Comparison of ENCODE assay signal across 9 mouse cellular contexts in genomic region chr14:75136119-75136966, GRCm38 (mm10). TPM values are rescaled to one million over a fixed set of nuclear protein-coding genes. Genes with fewer than 3 reads are reported as not detected.
A peak's percentile ranks its signal among the peaks of the same experiment; 100 is the strongest.
DNase-seq lines count a peak whose midpoint lies in the region; ATAC-seq and TF ChIP-seq lines count a peak whose summit lies in the region.
"Had no signal": no experiment of that assay in that cellular context is flagged by ENCODE, and none has a peak within 500 bp of the region (broad histone marks: within the 10 kb centered on the region; RNA-seq: fewer than 3 reads in every experiment).

No protein-coding gene starts in this region.

- peak overlapping the region; percentile 39 for H3K4me2 ChIP-seq in kidney, postnatal 0 days (ENCODE audit: low read length)
- H3K4me2 ChIP-seq in heart, embryonic 16.5 days (ENCODE audit: low read depth, low read length), result peak overlapping the region; percentile 44
- H3K4me2 ChIP-seq in lung, embryonic 16.5 days (ENCODE audit: low read depth, low read length), result peak overlapping the region; percentile 58
- H3K4me2 ChIP-seq in forebrain, embryonic 16.5 days (ENCODE audit: low read length), result no peak overlapping the region
- H3K4me2 ChIP-seq: limb, embryonic 12.5 days had no signal

- H3K4me1 ChIP-seq in kidney, postnatal 0 days (replicated peaks; ENCODE audit: insufficient read depth, low read length), result 0 out of 2 replicates have a peak, but pooled peaks cover 1% of the 10 kb centered on the region
- H3K4me1 ChIP-seq in heart, embryonic 16.5 days (ENCODE audit: control insufficient read depth, insufficient read depth, low read length), result peaks cover 3% of the 10 kb centered on the region; the same call in 1 of the 2 replicates
- peaks cover 12% of the 10 kb centered on the region; the same call in 1 of the 2 replicates for H3K4me1 ChIP-seq in lung, embryonic 16.5 days (replicated peaks; ENCODE audit: control insufficient read depth, insufficient read depth, low read length)
- H3K4me1 ChIP-seq in forebrain, embryonic 16.5 days (replicated peaks; ENCODE audit: control insufficient read depth, insufficient read depth, low read length), result peaks cover under 1% of the 10 kb centered on the region; the same call in 1 of the 2 replicates
- H3K4me1 ChIP-seq: limb, embryonic 12.5 days had no signal

- no peaks in the 10 kb centered on the region for H3K27me3 ChIP-seq in kidney, postnatal 0 days (ENCODE audit: insufficient read depth, low read length)
- H3K27me3 ChIP-seq in heart, embryonic 16.5 days (ENCODE audit: control insufficient read depth, insufficient read depth, low read length), result 0 out of 2 replicates have a peak, but pooled peaks cover 2% of the 10 kb centered on the region
- no peaks in the 10 kb centered on the region for H3K27me3 ChIP-seq in lung, embryonic 16.5 days (ENCODE audit: control insufficient read depth, insufficient read depth, low read depth, low read length)
- no peaks in the 10 kb centered on the region for H3K27me3 ChIP-seq in forebrain, embryonic 16.5 days (replicated peaks; ENCODE audit: control insufficient read depth, insufficient read depth, low read length)

- 61% methylated on average over 25 of the region's 25 CpGs for WGBS in kidney, postnatal 0 days
- 55% methylated on average over 25 of the region's 25 CpGs for WGBS in heart, embryonic 16.5 days
- WGBS in lung, embryonic 16.5 days, result 31% methylated on average over 25 of the region's 25 CpGs
- 83% methylated on average over 25 of the region's 25 CpGs for WGBS in forebrain, embryonic 16.5 days

- ATAC-seq in kidney, postnatal 0 days (replicated peaks; ENCODE audit: low FRiP score, low read depth), result no peak
- ATAC-seq in heart, embryonic 16.5 days (replicated peaks; ENCODE audit: extremely low read depth, insufficient read depth, low FRiP score), result no peak
- peak; percentile 71 for ATAC-seq in lung, embryonic 16.5 days (ENCODE audit: low read depth)
- no peak for ATAC-seq in forebrain, embryonic 16.5 days

- peak; percentile 7 for DNase-seq in kidney, postnatal 0 days (ENCODE audit: low spot score)
- no peak for DNase-seq in kidney, adult 9 months
- peak; percentile 45 for DNase-seq in thymus, postnatal 14 days
- no peak for DNase-seq in frontal cortex, adult 2 months (ENCODE audit: extremely low spot score in 1 of 2, low spot score in 1 of 2)
- no peak for DNase-seq in spleen, postnatal 14 days (ENCODE audit: low spot score in 2 of 2)

- H3K27ac ChIP-seq in kidney, postnatal 0 days, result no peak overlapping the region
- peak overlapping the region; percentile 66 for H3K27ac ChIP-seq in heart, embryonic 16.5 days (ENCODE audit: low read length)
- peak overlapping the region; percentile 91 for H3K27ac ChIP-seq in lung, embryonic 16.5 days (ENCODE audit: low read length)
- H3K27ac ChIP-seq in forebrain, embryonic 16.5 days (ENCODE audit: low read length), result no peak overlapping the region
- H3K27ac ChIP-seq: limb, embryonic 12.5 days had no signal

- peak overlapping the region; percentile 17; the same call in 1 of the 2 replicates for H3K4me3 ChIP-seq in kidney, postnatal 0 days (replicated peaks; ENCODE audit: low read depth, low read length)
- H3K4me3 ChIP-seq in heart, embryonic 16.5 days (ENCODE audit: low read length), result peak overlapping the region; percentile 42
- peak overlapping the region; percentile 49 for H3K4me3 ChIP-seq in lung, embryonic 16.5 days (ENCODE audit: low read length)
- no peak overlapping the region for H3K4me3 ChIP-seq in forebrain, embryonic 16.5 days (replicated peaks; ENCODE audit: low read length)
- H3K4me3 ChIP-seq: limb, embryonic 12.5 days had no signal

- 0 out of 2 replicates have a peak overlapping the region, but pooled peaks have one; percentile 37 for H3K9ac ChIP-seq in kidney, postnatal 0 days (ENCODE audit: low read depth, low read length)
- peak overlapping the region; percentile 47; the same call in 1 of the 2 replicates for H3K9ac ChIP-seq in heart, embryonic 16.5 days (ENCODE audit: low read length)
- H3K9ac ChIP-seq in lung, embryonic 16.5 days (ENCODE audit: low read length), result peak overlapping the region; percentile 66
- H3K9ac ChIP-seq in forebrain, embryonic 16.5 days (replicated peaks; ENCODE audit: low read depth, low read length), result no peak overlapping the region
- H3K9ac ChIP-seq: limb, embryonic 12.5 days had no signal

- no peaks in the 10 kb centered on the region for H3K36me3 ChIP-seq in kidney, postnatal 0 days (ENCODE audit: insufficient read depth, low read length)
- H3K36me3 ChIP-seq in heart, embryonic 16.5 days (ENCODE audit: control insufficient read depth, insufficient read depth), result no peaks in the 10 kb centered on the region
- H3K36me3 ChIP-seq in lung, embryonic 16.5 days (ENCODE audit: control insufficient read depth, insufficient read depth, low read length), result no peaks in the 10 kb centered on the region
- no peaks in the 10 kb centered on the region for H3K36me3 ChIP-seq in forebrain, embryonic 16.5 days (ENCODE audit: control insufficient read depth, insufficient read depth)
- H3K36me3 ChIP-seq: limb, embryonic 12.5 days had no signal

- TF ChIP-seq CTCF in kidney, postnatal 0 days (IDR thresholded peaks at IDR 0.05; ENCODE audit: low read depth), result no peak

- H3K9me3 ChIP-seq in kidney, postnatal 0 days (replicated peaks; ENCODE audit: low read length), result no peaks in the 10 kb centered on the region
- H3K9me3 ChIP-seq in heart, embryonic 16.5 days (replicated peaks; ENCODE audit: control insufficient read depth, low read length), result no peaks in the 10 kb centered on the region
- no peaks in the 10 kb centered on the region for H3K9me3 ChIP-seq in lung, embryonic 16.5 days (ENCODE audit: control insufficient read depth, low read length)
- H3K9me3 ChIP-seq in forebrain, embryonic 16.5 days (ENCODE audit: control insufficient read depth, low read length), result no peaks in the 10 kb centered on the region
- H3K9me3 ChIP-seq: limb, embryonic 12.5 days had no signal

RNA-seq across cellular contexts. Expression of gene Lcp1, which starts 5.4 kb away (rescaled TPM):
- 14.1 and 15.4 TPM in 2 replicates for polyA plus RNA-seq in kidney, postnatal 0 days (2015; fragmentation: Nextera tagmentation; extraction: Ambion mirVana)
- polyA plus RNA-seq in heart, embryonic 16.5 days (2015; fragmentation: Nextera tagmentation; extraction: Ambion mirVana), result 32.7 and 47.5 TPM in 2 replicates
- 74.8 and 77.7 TPM in 2 replicates for polyA plus RNA-seq in lung, embryonic 16.5 days (2015; fragmentation: Nextera tagmentation; extraction: Ambion mirVana)
- polyA plus RNA-seq in forebrain, embryonic 16.5 days (2015; fragmentation: Nextera tagmentation; extraction: Ambion mirVana), result 11.7 and 14.5 TPM in 2 replicates
- polyA plus RNA-seq in frontal cortex, adult 2 months (2012; rRNA removed), result 4.8 and 5.5 TPM in 2 replicates

RNA-seq across cellular contexts. Expression of gene Lrrc63, which starts 5.7 kb away (rescaled TPM):
- not detected in 2 replicates for polyA plus RNA-seq in kidney, postnatal 0 days (2015; fragmentation: Nextera tagmentation; extraction: Ambion mirVana)
- 0.07 TPM in 2 replicates for polyA plus RNA-seq in heart, embryonic 16.5 days (2015; fragmentation: Nextera tagmentation; extraction: Ambion mirVana)
- 0.14 and 0.19 TPM in 2 replicates for polyA plus RNA-seq in lung, embryonic 16.5 days (2015; fragmentation: Nextera tagmentation; extraction: Ambion mirVana)
- polyA plus RNA-seq in forebrain, embryonic 16.5 days (2015; fragmentation: Nextera tagmentation; extraction: Ambion mirVana), result not detected in 2 replicates
- polyA plus RNA-seq in frontal cortex, adult 2 months (2012; rRNA removed), result 0.04 TPM in 1 of 2 replicates, not detected in the other

Comparison
In these comparisons a context has a peak if more than half of its experiments do, and no peak if none do; other contexts are left out.
1. DNase-seq: peak in kidney, postnatal 0 days (single experiment) and thymus, postnatal 14 days (single experiment); none in kidney, adult 9 months (single experiment), frontal cortex, adult 2 months (0 of 2) and spleen, postnatal 14 days (0 of 2).
2. H3K27ac ChIP-seq: peak in heart, embryonic 16.5 days (single experiment) and lung, embryonic 16.5 days (single experiment); none in kidney, postnatal 0 days (single experiment) and forebrain, embryonic 16.5 days (single experiment).